Mouse (Mus musculus) neural tube, embryonic 12.5 days (tissue): ENCODE results near the gene Gmcl1. TPM values are rescaled to one million over a fixed set of nuclear protein-coding genes. Genes with fewer than 3 reads are reported as not detected.

Experiments used
- ATAC-seq: fragments of 200-750 bp; cut with Nextera tagmentation; 2 replicates; pipeline ENCODE4 v1.8.0; 2017; ENCODE audit warnings: low read depth, mild to moderate bottlenecking, moderate TSS enrichment, moderate library complexity; ENCODE audit not compliant: low FRiP score
- H3K27ac ChIP-seq: fragments of 300-500 bp; sonication (generic); 2 replicates; pipeline ENCODE4 v1.5.1; 2016
- H3K27me3 ChIP-seq: fragments of 300-500 bp; sonication (generic); replicated peaks from 2 replicates; pipeline ENCODE4 v1.6.1; 2016; ENCODE audit warnings: mild to moderate bottlenecking
- H3K36me3 ChIP-seq: fragments of 300-500 bp; sonication (generic); 2 replicates; pipeline ENCODE4 v1.6.1; 2016; ENCODE audit warnings: mild to moderate bottlenecking
- H3K4me1 ChIP-seq: fragments of 300-500 bp; sonication (generic); 2 replicates; pipeline ENCODE4 v1.6.1; 2016
- H3K4me2 ChIP-seq: fragments of 300-500 bp; sonication (generic); replicated peaks from 2 replicates; pipeline ENCODE4 v1.6.1; 2016; ENCODE audit warnings: mild to moderate bottlenecking
- H3K4me3 ChIP-seq: fragments of 300-500 bp; sonication (generic); 2 replicates; pipeline ENCODE4 v1.5.1; 2016
- H3K9ac ChIP-seq: fragments of 300-500 bp; sonication (generic); 2 replicates; pipeline ENCODE4 v1.6.1; 2016; ENCODE audit warnings: mild to moderate bottlenecking
- H3K9me3 ChIP-seq: fragments of 300-500 bp; sonication (generic); 2 replicates; pipeline ENCODE4 v1.6.1; 2016; ENCODE audit warnings: mild to moderate bottlenecking
- WGBS: fragments of 180-500 bp; shearing (Covaris S2); methylation state at CpG from one replicate; pipeline ENCODE4 v1.1.7; 2016; 5-methylcytosine and 5-hydroxymethylcytosine counted together
- polyA plus RNA-seq: library from polyadenylated mRNA; unstranded; fragments of >200 nt; fragmentation: Nextera tagmentation; extraction: Ambion mirVana; gene quantifications from 2 replicates; pipeline ENCODE4 v1.2.1, GENCODE M21; 2016

The Gmcl1 gene
- polyA plus RNA-seq, result 63.8 and 67.6 TPM in 2 replicates

GRCm38 (mm10) chr6:86733183-86733876 lies at the start of gene Gmcl1:
TSS of gene Gmcl1 (minus strand) at chr6:86733383.
- H3K4me3 ChIP-seq, result peak within 1 kb of the TSS; percentile 94
- ATAC-seq, result peak; percentile 93
- H3K36me3 ChIP-seq, result no peaks in the 10 kb centered on the region
- peak within 1 kb of the TSS; percentile 84 for H3K27ac ChIP-seq
- peak within 1 kb of the TSS; percentile 73 for H3K4me2 ChIP-seq
- H3K9ac ChIP-seq, result peak within 1 kb of the TSS; percentile 77
- no peaks in the 10 kb centered on the region for H3K9me3 ChIP-seq
- H3K27me3 ChIP-seq, result no peaks in the 10 kb centered on the region
- WGBS, result under 1% methylated on average over 54 of the region's 59 CpGs
- peaks cover 16% of the 10 kb centered on the region for H3K4me1 ChIP-seq

- H3K27me3 ChIP-seq, result no peaks in the 10 kb centered on the region
- H3K4me3 ChIP-seq, result no peak overlapping the region
- no peak overlapping the region for H3K4me2 ChIP-seq
- H3K36me3 ChIP-seq, result no peaks in the 10 kb centered on the region
- H3K4me1 ChIP-seq, result no peaks in the 10 kb centered on the region
- WGBS, result 89% methylated on average over 2 of the region's 3 CpGs
- no peak overlapping the region for H3K27ac ChIP-seq
- H3K9me3 ChIP-seq, result no peaks in the 10 kb centered on the region
- no peak overlapping the region for H3K9ac ChIP-seq
- no peak for ATAC-seq
Observed at GRCm38 (mm10) chr6:86782342-86782741, 49.2 kb upstream of the Gmcl1 start.

- Histone ChIP-seq H3K27ac (no peak overlapping the region), H3K36me3 (no peaks in the 10 kb centered on the region), H3K4me1 (no peaks in the 10 kb centered on the region), H3K4me3 (no peak overlapping the region), H3K4me2 (no peak overlapping the region), H3K9ac (no peak overlapping the region), H3K9me3 (no peaks in the 10 kb centered on the region), H3K27me3 (no peaks in the 10 kb centered on the region)
- no peak for ATAC-seq
- WGBS, result 46% methylated on average over 2 of the region's 2 CpGs
Observed at GRCm38 (mm10) chr6:86781361-86781957, 48.3 kb upstream of the Gmcl1 start.

- Histone ChIP-seq H3K27me3 (no peaks in the 10 kb centered on the region), H3K4me1 (no peaks in the 10 kb centered on the region), H3K4me2 (no peak overlapping the region), H3K27ac (no peak overlapping the region), H3K9ac (no peak overlapping the region), H3K9me3 (no peaks in the 10 kb centered on the region), H3K36me3 (no peaks in the 10 kb centered on the region), H3K4me3 (no peak overlapping the region)
- ATAC-seq, result no peak
- 91% methylated on average over 10 of the region's 10 CpGs for WGBS
Observed at GRCm38 (mm10) chr6:86778910-86779594, 45.9 kb upstream of the Gmcl1 start.

GRCm38 (mm10) chr6:86777181-86777580 lies 44.0 kb upstream of the Gmcl1 start:
- H3K4me2 ChIP-seq, result no peak overlapping the region
- H3K9me3 ChIP-seq, result no peaks in the 10 kb centered on the region
- no peaks in the 10 kb centered on the region for H3K4me1 ChIP-seq
- H3K27me3 ChIP-seq, result no peaks in the 10 kb centered on the region
- ATAC-seq, result no peak
- H3K27ac ChIP-seq, result no peak overlapping the region
- H3K36me3 ChIP-seq, result no peaks in the 10 kb centered on the region
- H3K9ac ChIP-seq, result no peak overlapping the region
- H3K4me3 ChIP-seq, result no peak overlapping the region
- 85% methylated on average over 3 of the region's 3 CpGs for WGBS

GRCm38 (mm10) chr6:86776706-86777071 lies 43.5 kb upstream of the Gmcl1 start:
- 68% methylated on average over 4 of the region's 4 CpGs for WGBS
- H3K36me3 ChIP-seq, result no peaks in the 10 kb centered on the region

GRCm38 (mm10) chr6:86776001-86776705 lies 43.0 kb upstream of the Gmcl1 start:
- H3K9ac ChIP-seq, result no peak overlapping the region
- no peak overlapping the region for H3K27ac ChIP-seq
- no peaks in the 10 kb centered on the region for H3K36me3 ChIP-seq
- ATAC-seq, result no peak
- H3K4me2 ChIP-seq, result no peak overlapping the region
- no peaks in the 10 kb centered on the region for H3K9me3 ChIP-seq
- 90% methylated on average over 8 of the region's 8 CpGs for WGBS
- no peaks in the 10 kb centered on the region for H3K4me1 ChIP-seq
- H3K27me3 ChIP-seq, result no peaks in the 10 kb centered on the region
- H3K4me3 ChIP-seq, result no peak overlapping the region

More at GRCm38 (mm10) chr6:86776706-86777071, 43.5 kb upstream of the Gmcl1 start:
- Histone ChIP-seq H3K9me3 (no peaks in the 10 kb centered on the region), H3K4me2 (no peak overlapping the region), H3K4me1 (no peaks in the 10 kb centered on the region), H3K4me3 (no peak overlapping the region), H3K27ac (no peak overlapping the region), H3K27me3 (no peaks in the 10 kb centered on the region), H3K9ac (no peak overlapping the region)
- no peak for ATAC-seq

- H3K4me1 ChIP-seq, result no peaks in the 10 kb centered on the region
- no peak overlapping the region for H3K4me2 ChIP-seq
- no peaks in the 10 kb centered on the region for H3K27me3 ChIP-seq
- no peaks in the 10 kb centered on the region for H3K36me3 ChIP-seq
- ATAC-seq, result no peak
- H3K27ac ChIP-seq, result no peak overlapping the region
- H3K9me3 ChIP-seq, result no peaks in the 10 kb centered on the region
- H3K9ac ChIP-seq, result no peak overlapping the region
- H3K4me3 ChIP-seq, result no peak overlapping the region
- 87% methylated on average over 6 of the region's 6 CpGs for whole genome bisulfite sequencing
Observed at GRCm38 (mm10) chr6:86774937-86775336, 41.8 kb upstream of the Gmcl1 start.

- Histone ChIP-seq H3K4me2 (no peak overlapping the region), H3K4me1 (no peaks in the 10 kb centered on the region), H3K27ac (no peak overlapping the region), H3K36me3 (no peaks in the 10 kb centered on the region), H3K9ac (no peak overlapping the region), H3K9me3 (no peaks in the 10 kb centered on the region), H3K27me3 (no peaks in the 10 kb centered on the region), H3K4me3 (no peak overlapping the region)
- 86% methylated on average over 4 of the region's 4 CpGs for WGBS
- ATAC-seq, result no peak
Observed at GRCm38 (mm10) chr6:86773830-86774229, 40.6 kb upstream of the Gmcl1 start.

- 89% methylated on average over 7 of the region's 7 CpGs for whole genome bisulfite sequencing
- ATAC-seq, result no peak
- no peaks in the 10 kb centered on the region for H3K4me1 ChIP-seq
Observed at GRCm38 (mm10) chr6:86772631-86773030, 39.4 kb upstream of the Gmcl1 start.

GRCm38 (mm10) chr6:86768938-86769337 lies 35.8 kb upstream of the Gmcl1 start:
- H3K27me3 ChIP-seq, result no peaks in the 10 kb centered on the region
- H3K9me3 ChIP-seq, result no peaks in the 10 kb centered on the region
- H3K27ac ChIP-seq, result no peak overlapping the region
- H3K9ac ChIP-seq, result no peak overlapping the region
- WGBS, result 87% methylated on average over 4 of the region's 4 CpGs
- H3K4me2 ChIP-seq, result no peak overlapping the region
- H3K4me1 ChIP-seq, result no peaks in the 10 kb centered on the region
- no peak for ATAC-seq
- no peaks in the 10 kb centered on the region for H3K36me3 ChIP-seq
- no peak overlapping the region for H3K4me3 ChIP-seq

More at GRCm38 (mm10) chr6:86772631-86773030, 39.4 kb upstream of the Gmcl1 start:
- H3K4me3 ChIP-seq, result no peak overlapping the region
- no peaks in the 10 kb centered on the region for H3K27me3 ChIP-seq
- H3K9ac ChIP-seq, result no peak overlapping the region
- H3K9me3 ChIP-seq, result no peaks in the 10 kb centered on the region
- H3K27ac ChIP-seq, result no peak overlapping the region
- H3K4me2 ChIP-seq, result no peak overlapping the region
- no peaks in the 10 kb centered on the region for H3K36me3 ChIP-seq

GRCm38 (mm10) chr6:86768186-86768776 lies 35.1 kb upstream of the Gmcl1 start:
- Histone ChIP-seq H3K4me3 (no peak overlapping the region), H3K9me3 (no peaks in the 10 kb centered on the region)
- 84% methylated on average over 4 of the region's 4 CpGs for WGBS

More at GRCm38 (mm10) chr6:86768186-86768776, 35.1 kb upstream of the Gmcl1 start:
- H3K36me3 ChIP-seq, result no peaks in the 10 kb centered on the region
- H3K4me1 ChIP-seq, result no peaks in the 10 kb centered on the region
- ATAC-seq, result no peak
- no peak overlapping the region for H3K4me2 ChIP-seq
- no peak overlapping the region for H3K27ac ChIP-seq
- H3K9ac ChIP-seq, result no peak overlapping the region
- H3K27me3 ChIP-seq, result no peaks in the 10 kb centered on the region
